Mouse (Mus musculus) heart, adult 2 months (tissue): Measurements from ENCODE around the gene Arid4a. TPM values are rescaled to one million over a fixed set of nuclear protein-coding genes. Genes with fewer than 3 reads are reported as not detected.
"Not testable (repeated sequence)": the region's sequence is repeated elsewhere in the genome, so short reads cannot be mapped to it uniquely, and the experiment has no call there.

Experiments
- DNase-seq, 2 experiments: peaks; one replicate each; pipeline ENCODE4 v3.0.0; 2021
- H3K27ac ChIP-seq: fragments of 200-600 bp; 2 replicates; pipeline ENCODE4 v1.8.1; 2022
- H3K27me3 ChIP-seq: fragments of 200-500 bp; 2 replicates; pipeline ENCODE4 v1.6.1; 2012; ENCODE audit warnings: mild to moderate bottlenecking, low read length, inconsistent platforms, mixed read lengths; ENCODE audit not compliant: control insufficient read depth, insufficient read depth
- H3K36me3 ChIP-seq: fragments of 200-500 bp; 2 replicates; pipeline ENCODE4 v1.6.1; 2012; ENCODE audit warnings: low read length, inconsistent platforms; ENCODE audit not compliant: control insufficient read depth, insufficient read depth
- H3K4me1 ChIP-seq: fragments of 200-500 bp; 2 replicates; pipeline ENCODE4 v1.6.1; 2011; ENCODE audit warnings: low read length; ENCODE audit not compliant: control insufficient read depth, insufficient read depth
- H3K4me3 ChIP-seq: fragments of 200-600 bp; 2 replicates; pipeline ENCODE4 v1.8.1; 2022
- H3K79me2 ChIP-seq: fragments of 200-500 bp; replicated peaks from 2 replicates; pipeline ENCODE4 v1.6.1; 2012; ENCODE audit warnings: mild to moderate bottlenecking, inconsistent platforms, low read length, moderate library complexity, mixed read lengths; ENCODE audit not compliant: control insufficient read depth, insufficient read depth
- H3K9ac ChIP-seq: fragments of 200-500 bp; 2 replicates; pipeline ENCODE4 v1.6.1; 2012; ENCODE audit warnings: low read depth, mild to moderate bottlenecking, control low read depth, inconsistent platforms, low read length, mixed read lengths
- CTCF ChIP-seq: fragments of 200-600 bp; IDR thresholded peaks from 2 replicates; pipeline ENCODE4 v1.8.1; 2022; ENCODE audit warnings: antibody characterized with exemption, mild to moderate bottlenecking, moderate library complexity
- EP300 ChIP-seq: fragments of 200-500 bp; IDR thresholded peaks from 2 replicates; pipeline ENCODE4 v1.6.1; 2011; ENCODE audit warnings: low read depth, low read length, control low read depth; ENCODE audit not compliant: insufficient read depth
- POLR2A ChIP-seq: fragments of 200-500 bp; IDR thresholded peaks from 2 replicates; pipeline ENCODE4 v1.6.1; 2011; ENCODE audit warnings: mild to moderate bottlenecking, low read depth, low read length, control low read depth; ENCODE audit not compliant: insufficient read depth
- WGBS: fragments of 180-500 bp; shearing (Covaris S2); methylation state at CpG from one replicate; pipeline ENCODE4 v1.1.7; 2018; 5-methylcytosine and 5-hydroxymethylcytosine counted together
- intact Hi-C: fragments of 180-260 bp; cut with DNase I; formaldehyde crosslinking; loops from one replicate; pipeline ENCODE4 v1.15.1; 2025
- polyA plus RNA-seq: library from polyadenylated mRNA; depleted of rRNA; stranded (reverse); fragments of >200 nt; gene quantifications from 2 replicates; pipeline ENCODE4 v1.2.3, GENCODE M21; 2012
- total RNA-seq, 2 experiments: library from RNA; stranded (reverse); gene quantifications; 2 replicates each; pipeline ENCODE4 v1.2.3; 2021

Gene Arid4a
- total and polyA plus RNA-seq, 3 experiments = 2.5 to 15.3 (median 14.1) TPM

DNA sequence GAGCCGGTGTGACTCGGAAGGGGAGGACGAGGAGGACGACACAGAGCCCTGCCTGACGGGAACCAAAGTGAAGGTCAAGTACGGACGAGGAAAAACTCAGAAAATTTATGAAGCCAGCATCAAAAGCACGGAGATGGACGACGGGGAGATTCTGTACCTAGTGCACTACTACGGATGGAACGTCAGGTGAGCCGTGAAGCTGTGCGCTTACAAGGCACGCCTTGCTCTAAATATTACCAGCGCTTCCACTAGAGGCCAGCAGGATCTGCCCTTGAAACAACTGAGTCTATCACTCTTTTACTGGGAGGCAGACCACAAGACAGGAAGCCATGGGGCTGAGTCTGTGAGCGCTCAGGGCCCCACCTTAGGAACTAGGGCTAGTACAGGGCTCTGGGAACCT lies 54.1 kb downstream of the Arid4a start:
- no peaks in the 10 kb centered on the region for H3K4me1 ChIP-seq

GRCm38 (mm10) chr12:71072048-71072447 lies 56.3 kb downstream of the Arid4a start:
- intact Hi-C loops = no loop called here
- H3K27ac ChIP-seq = no peak overlapping the region
- WGBS = 72% methylated on average over 4 of the region's 4 CpGs
- TF ChIP-seq EP300 = no peak
- no peak for TF ChIP-seq POLR2A
- TF ChIP-seq CTCF = no peak
- no peak overlapping the region for H3K9ac ChIP-seq
- no peaks in the 10 kb centered on the region for H3K79me2 ChIP-seq
- H3K4me1 ChIP-seq = no peaks in the 10 kb centered on the region
- DNase-seq = no peak
- no peak overlapping the region for H3K4me3 ChIP-seq
- no peaks in the 10 kb centered on the region for H3K36me3 ChIP-seq
- H3K27me3 ChIP-seq = no peaks in the 10 kb centered on the region

More for the DNA sequence above, 54.1 kb downstream of the Arid4a start:
- intact Hi-C loops = no loop called here
- DNase-seq = no peak
- TF ChIP-seq CTCF (no peak), POLR2A (no peak), EP300 (no peak)
- no peak overlapping the region for H3K9ac ChIP-seq
- no peaks in the 10 kb centered on the region for H3K27me3 ChIP-seq
- no peak overlapping the region for H3K27ac ChIP-seq
- no peaks in the 10 kb centered on the region for H3K79me2 ChIP-seq
- H3K36me3 ChIP-seq = no peaks in the 10 kb centered on the region
- WGBS = 93% methylated on average over 17 of the region's 17 CpGs
- H3K4me3 ChIP-seq = no peak overlapping the region

DNA sequence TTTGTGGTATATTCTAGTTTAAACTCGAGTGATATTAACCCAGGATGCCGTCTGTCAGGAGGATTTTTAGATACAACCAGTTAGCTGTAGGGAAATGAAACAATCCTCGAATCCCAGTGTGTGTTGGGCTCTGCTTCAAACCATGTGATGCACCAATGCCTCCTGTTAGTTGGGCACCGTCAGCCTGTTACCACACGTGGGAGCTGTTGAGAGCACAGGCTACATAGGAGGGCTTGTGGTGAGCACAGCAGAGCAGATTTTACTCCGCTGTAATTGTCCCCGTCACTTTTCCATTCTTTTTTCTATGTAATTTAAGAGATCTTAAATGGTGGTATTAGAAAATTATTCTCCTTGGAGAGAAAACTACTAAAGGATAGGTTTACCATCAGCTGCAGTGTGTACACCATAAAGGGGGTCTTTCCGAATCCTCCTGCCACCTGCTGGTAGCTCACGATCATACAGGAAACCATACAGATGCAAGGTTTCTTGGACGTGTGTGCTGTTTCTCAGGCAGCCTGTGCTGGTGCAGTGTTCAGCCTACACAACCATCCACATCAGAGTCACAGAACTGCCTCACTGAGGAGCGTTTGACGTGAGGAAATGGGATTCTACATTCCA lies 57.4 kb downstream of the Arid4a start:
- Histone ChIP-seq H3K27ac (no peak overlapping the region), H3K4me1 (no peaks in the 10 kb centered on the region), H3K36me3 (no peaks in the 10 kb centered on the region), H3K9ac (no peak overlapping the region), H3K4me3 (no peak overlapping the region), H3K79me2 (no peaks in the 10 kb centered on the region), H3K27me3 (no peaks in the 10 kb centered on the region)
- 61% methylated on average over 12 of the region's 12 CpGs for WGBS
- TF ChIP-seq CTCF = peak; percentile 61
- no peak for TF ChIP-seq POLR2A
- no peak for TF ChIP-seq EP300
- DNase-seq = no peak
- intact Hi-C loops = no loop called here

GRCm38 (mm10) chr12:71086331-71086730 lies 70.5 kb downstream of the Arid4a start:
- H3K36me3 ChIP-seq = no peaks in the 10 kb centered on the region
- H3K9ac ChIP-seq = no peak overlapping the region
- WGBS = 92% methylated on average over 8 of the region's 8 CpGs
- no peaks in the 10 kb centered on the region for H3K4me1 ChIP-seq
- no peaks in the 10 kb centered on the region for H3K79me2 ChIP-seq
- no peak for DNase-seq
- no peaks in the 10 kb centered on the region for H3K27me3 ChIP-seq
- intact Hi-C loops = no loop called here
- H3K27ac ChIP-seq = no peak overlapping the region
- TF ChIP-seq POLR2A (no peak), CTCF (no peak), EP300 (no peak)
- no peak overlapping the region for H3K4me3 ChIP-seq

GRCm38 (mm10) chr12:71104275-71104674 lies 88.5 kb downstream of the Arid4a start:
- intact Hi-C loops, DNase-seq, H3K79me2 ChIP-seq, H3K36me3 ChIP-seq, H3K27me3 ChIP-seq, H3K4me1 ChIP-seq, H3K4me3 ChIP-seq, H3K9ac ChIP-seq, H3K27ac ChIP-seq: not testable (repeated sequence)
- 72% methylated on average over 4 of the region's 4 CpGs for WGBS

DNA sequence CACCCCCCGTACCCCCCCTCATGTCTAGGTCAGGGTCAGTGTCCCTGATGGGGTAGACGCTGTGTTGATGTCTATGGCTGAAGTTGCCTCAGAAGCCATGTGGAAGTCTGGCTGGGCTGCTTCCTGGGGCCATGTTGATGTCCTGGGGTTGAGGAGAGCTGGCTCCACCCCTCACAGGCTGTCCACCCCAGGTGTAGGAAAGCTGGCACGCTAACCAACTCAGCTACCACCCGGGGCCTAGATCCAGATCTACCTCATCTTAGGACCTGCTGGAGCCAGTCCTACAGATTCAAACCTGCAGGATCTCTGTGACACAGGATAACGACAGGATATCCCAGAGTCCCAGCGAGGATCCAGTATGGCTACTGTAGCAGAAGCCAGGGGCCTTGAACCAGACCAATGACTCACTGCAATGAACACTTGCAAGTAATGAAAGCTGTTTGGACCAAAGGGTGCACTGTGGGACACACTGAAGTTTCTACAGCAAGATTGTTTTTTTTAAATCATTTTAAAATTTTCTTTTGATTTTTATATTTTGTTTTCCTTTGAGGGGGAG lies 91.5 kb downstream of the Arid4a start:
- 85% methylated on average over 6 of the region's 6 CpGs for WGBS
- H3K36me3 ChIP-seq = no peaks in the 10 kb centered on the region
- H3K4me1 ChIP-seq = no peaks in the 10 kb centered on the region
- H3K4me3 ChIP-seq = no peak overlapping the region
- no peak for TF ChIP-seq POLR2A
- no peak for TF ChIP-seq CTCF
- TF ChIP-seq EP300 = no peak
- H3K27me3 ChIP-seq = no peaks in the 10 kb centered on the region
- no peaks in the 10 kb centered on the region for H3K79me2 ChIP-seq
- no peak for DNase-seq
- intact Hi-C loops = no loop called here
- no peak overlapping the region for H3K27ac ChIP-seq
- H3K9ac ChIP-seq = no peak overlapping the region
